Mouse (Mus musculus): ENCODE data around the gene Dusp1. TPM values are rescaled to one million over a fixed set of nuclear protein-coding genes. Genes with fewer than 3 reads are reported as not detected.

The Dusp1 gene
- total RNA-seq, 2 experiments from 2014 or later: 14.9 to 20.9 TPM

GRCm38 (mm10) chr17:26540083-26540482 is 21.8 kb downstream of the Dusp1 start:
- Histone ChIP-seq H3K4me3 (no peak overlapping the region), H3K27ac (no peak overlapping the region)
- no peak for TF ChIP-seq CTCF (conservative IDR thresholded peaks at IDR 0.05)

GRCm38 (mm10) chr17:26537722-26538471 is 24.0 kb downstream of the Dusp1 start:
- TF ChIP-seq CTCF (conservative IDR thresholded peaks at IDR 0.05): no peak

More at GRCm38 (mm10) chr17:26540083-26540482, 21.8 kb downstream of the Dusp1 start:
- DNase-seq (ENCODE audit: low spot score in 2 of 2): no peak

GRCm38 (mm10) chr17:26535251-26536136 is 26.4 kb downstream of the Dusp1 start:
- H3K4me3 ChIP-seq: no peak overlapping the region
- H3K27ac ChIP-seq: no peak overlapping the region
- no peak for TF ChIP-seq CTCF (conservative IDR thresholded peaks at IDR 0.05)
- no peak for DNase-seq (ENCODE audit: low spot score in 2 of 2)

More at GRCm38 (mm10) chr17:26537722-26538471, 24.0 kb downstream of the Dusp1 start:
- H3K4me3 ChIP-seq: no peak overlapping the region
- no peak overlapping the region for H3K27ac ChIP-seq
- no peak for DNase-seq (ENCODE audit: low spot score in 2 of 2)

- Histone ChIP-seq H3K27ac (no peak overlapping the region), H3K4me3 (no peak overlapping the region)
- no peak for DNase-seq (ENCODE audit: low spot score in 2 of 2)
- TF ChIP-seq CTCF (conservative IDR thresholded peaks at IDR 0.05): no peak
Measured at GRCm38 (mm10) chr17:26534695-26535094, 27.2 kb downstream of the Dusp1 start.

GRCm38 (mm10) chr17:26533871-26534372 is 28.0 kb downstream of the Dusp1 start:
- H3K4me3 ChIP-seq: no peak overlapping the region
- no peak for TF ChIP-seq CTCF (conservative IDR thresholded peaks at IDR 0.05)
- no peak overlapping the region for H3K27ac ChIP-seq
- DNase-seq (ENCODE audit: low spot score in 2 of 2): no peak

GRCm38 (mm10) chr17:26532476-26533045 is 29.4 kb downstream of the Dusp1 start:
- TF ChIP-seq CTCF (conservative IDR thresholded peaks at IDR 0.05): no peak
- no peak for DNase-seq (ENCODE audit: low spot score in 2 of 2)
- no peak overlapping the region for H3K27ac ChIP-seq
- no peak overlapping the region for H3K4me3 ChIP-seq

- Histone ChIP-seq H3K27ac (no peak overlapping the region), H3K4me3 (no peak overlapping the region)
- TF ChIP-seq CTCF (conservative IDR thresholded peaks at IDR 0.05): no peak
- no peak for DNase-seq (ENCODE audit: low spot score in 2 of 2)
Measured at GRCm38 (mm10) chr17:26531395-26532027, 30.4 kb downstream of the Dusp1 start.

GRCm38 (mm10) chr17:26530590-26531081 is 31.3 kb downstream of the Dusp1 start:
- TF ChIP-seq CTCF (conservative IDR thresholded peaks at IDR 0.05): no peak
- Histone ChIP-seq H3K27ac (no peak overlapping the region), H3K4me3 (no peak overlapping the region)
- no peak for DNase-seq (ENCODE audit: low spot score in 2 of 2)

- no peak overlapping the region for H3K4me3 ChIP-seq
- H3K27ac ChIP-seq: no peak overlapping the region
- DNase-seq (ENCODE audit: low spot score in 2 of 2): no peak
- TF ChIP-seq CTCF (conservative IDR thresholded peaks at IDR 0.05): no peak
Measured at GRCm38 (mm10) chr17:26529791-26530241, 32.1 kb downstream of the Dusp1 start.

GRCm38 (mm10) chr17:26528751-26529150 is 33.2 kb downstream of the Dusp1 start:
- no peak for DNase-seq (ENCODE audit: low spot score in 2 of 2)
- no peak for TF ChIP-seq CTCF (conservative IDR thresholded peaks at IDR 0.05)
- Histone ChIP-seq H3K27ac (no peak overlapping the region), H3K4me3 (no peak overlapping the region)

GRCm38 (mm10) chr17:26527291-26527690 is 34.6 kb downstream of the Dusp1 start:
- Histone ChIP-seq H3K27ac (no peak overlapping the region), H3K4me3 (no peak overlapping the region)
- DNase-seq (ENCODE audit: low spot score in 2 of 2): no peak
- TF ChIP-seq CTCF (conservative IDR thresholded peaks at IDR 0.05): no peak

GRCm38 (mm10) chr17:26525316-26525715 is 36.6 kb downstream of the Dusp1 start:
- no peak for TF ChIP-seq CTCF (conservative IDR thresholded peaks at IDR 0.05)
- H3K4me3 ChIP-seq: no peak overlapping the region
- peak overlapping the region; percentile 75 for H3K27ac ChIP-seq
- peak in 1 of 2 experiments; percentile 70 for DNase-seq (ENCODE audit: low spot score in 2 of 2)
